Mouse (Mus musculus): ENCODE measurements around the gene Trnp1. TPM values are rescaled to one million over a fixed set of nuclear protein-coding genes. Genes with fewer than 3 reads are reported as not detected.
A peak's percentile ranks its signal among the peaks of the same experiment; 100 is the strongest.

The Trnp1 gene
- total and polyA plus RNA-seq, 2 experiments, result 0.05 TPM; not detected in 1

- WGBS, result 5% methylated on average over 33 of the region's 34 CpGs
- peak overlapping the region; percentile 31; the same call in 1 of the 2 replicates for H3K9ac ChIP-seq (ENCODE audit: low read depth, low read length)
- no peaks in the 10 kb centered on the region for H3K27me3 ChIP-seq (ENCODE audit: control insufficient read depth, insufficient read depth, low read length)
- H3K36me3 ChIP-seq (ENCODE audit: control insufficient read depth, insufficient read depth, low read length), result no peaks in the 10 kb centered on the region
- no peak overlapping the region for H3K27ac ChIP-seq (replicated peaks; ENCODE audit: insufficient read depth, low read depth, low read length)
- DNase-seq (ENCODE audit: extremely low read depth, low read depth, low spot score), result no peak
- H3K4me3 ChIP-seq (ENCODE audit: insufficient read depth, low read depth, low read length), result peak overlapping the region; percentile 51; the same call in 1 of the 2 replicates
- no peaks in the 10 kb centered on the region for H3K79me2 ChIP-seq (ENCODE audit: control insufficient read depth, insufficient read depth, low read length)
- H3K4me1 ChIP-seq (ENCODE audit: control insufficient read depth, insufficient read depth, low read length), result peaks cover 1% of the 10 kb centered on the region; the same call in 1 of the 2 replicates
- TF ChIP-seq CTCF (IDR thresholded peaks at IDR 0.05; ENCODE audit: low read depth, low read length) (no peak), POLR2A (IDR thresholded peaks at IDR 0.05; ENCODE audit: extremely low read depth, insufficient read depth, low read length) (no peak)
Measured at GRCm38 (mm10) chr4:133480185-133480537, 18.2 kb downstream of the Trnp1 start.

- TF ChIP-seq POLR2A (IDR thresholded peaks at IDR 0.05; ENCODE audit: extremely low read depth, insufficient read depth, low read length) (no peak), CTCF (IDR thresholded peaks at IDR 0.05; ENCODE audit: low read depth, low read length) (peak; percentile 92)
- Histone ChIP-seq H3K36me3 (ENCODE audit: control insufficient read depth, insufficient read depth, low read length) (no peaks in the 10 kb centered on the region), H3K4me3 (ENCODE audit: insufficient read depth, low read depth, low read length) (peak within 1 kb of the TSS; percentile 51; the same call in 1 of the 2 replicates), H3K27me3 (ENCODE audit: control insufficient read depth, insufficient read depth, low read length) (no peaks in the 10 kb centered on the region), H3K9ac (ENCODE audit: low read depth, low read length) (peak within 1 kb of the TSS; percentile 31; the same call in 1 of the 2 replicates), H3K79me2 (ENCODE audit: control insufficient read depth, insufficient read depth, low read length) (no peaks in the 10 kb centered on the region), H3K27ac (replicated peaks; ENCODE audit: insufficient read depth, low read depth, low read length) (no peak within 1 kb of the TSS), H3K4me1 (ENCODE audit: control insufficient read depth, insufficient read depth, low read length) (peaks cover 1% of the 10 kb centered on the region; the same call in 1 of the 2 replicates)
- DNase-seq (ENCODE audit: extremely low read depth, low read depth, low spot score), result peak; percentile 97
- WGBS, result 5% methylated on average over 29 of the region's 29 CpGs
Measured at GRCm38 (mm10) chr4:133479458-133480184, 18.7 kb downstream of the Trnp1 start, which contains the start of gene Tent5b. Tent5b (plus strand) TSS chr4:133480132.

GRCm38 (mm10) chr4:133473833-133474232 lies 24.5 kb downstream of the Trnp1 start:
- TF ChIP-seq CTCF (IDR thresholded peaks at IDR 0.05; ENCODE audit: low read depth, low read length), result peak; percentile 7; the same call in 1 of the 2 replicates
- no peak for TF ChIP-seq POLR2A (IDR thresholded peaks at IDR 0.05; ENCODE audit: extremely low read depth, insufficient read depth, low read length)

GRCm38 (mm10) chr4:133471135-133471821 lies 27.1 kb downstream of the Trnp1 start:
- H3K27ac ChIP-seq (replicated peaks; ENCODE audit: insufficient read depth, low read depth, low read length), result no peak overlapping the region
- no peak for DNase-seq (ENCODE audit: extremely low read depth, low read depth, low spot score)
- H3K36me3 ChIP-seq (ENCODE audit: control insufficient read depth, insufficient read depth, low read length), result no peaks in the 10 kb centered on the region
- H3K27me3 ChIP-seq (ENCODE audit: control insufficient read depth, insufficient read depth, low read length), result no peaks in the 10 kb centered on the region
- H3K79me2 ChIP-seq (ENCODE audit: control insufficient read depth, insufficient read depth, low read length), result no peaks in the 10 kb centered on the region
- TF ChIP-seq POLR2A (IDR thresholded peaks at IDR 0.05; ENCODE audit: extremely low read depth, insufficient read depth, low read length) (no peak), CTCF (IDR thresholded peaks at IDR 0.05; ENCODE audit: low read depth, low read length) (0 out of 2 replicates have a peak, but pooled peaks have one; percentile 6)
- no peaks in the 10 kb centered on the region for H3K4me1 ChIP-seq (ENCODE audit: control insufficient read depth, insufficient read depth, low read length)
- no peak overlapping the region for H3K4me3 ChIP-seq (ENCODE audit: insufficient read depth, low read depth, low read length)
- no peak overlapping the region for H3K9ac ChIP-seq (ENCODE audit: low read depth, low read length)
- WGBS, result 85% methylated on average over 7 of the region's 7 CpGs

More at GRCm38 (mm10) chr4:133473833-133474232, 24.5 kb downstream of the Trnp1 start:
- Histone ChIP-seq H3K36me3 (ENCODE audit: control insufficient read depth, insufficient read depth, low read length) (no peaks in the 10 kb centered on the region), H3K4me1 (ENCODE audit: control insufficient read depth, insufficient read depth, low read length) (no peaks in the 10 kb centered on the region), H3K9ac (ENCODE audit: low read depth, low read length) (no peak overlapping the region), H3K4me3 (ENCODE audit: insufficient read depth, low read depth, low read length) (no peak overlapping the region), H3K27me3 (ENCODE audit: control insufficient read depth, insufficient read depth, low read length) (no peaks in the 10 kb centered on the region), H3K79me2 (ENCODE audit: control insufficient read depth, insufficient read depth, low read length) (no peaks in the 10 kb centered on the region), H3K27ac (replicated peaks; ENCODE audit: insufficient read depth, low read depth, low read length) (no peak overlapping the region)
- DNase-seq (ENCODE audit: extremely low read depth, low read depth, low spot score), result no peak
- WGBS, result 84% methylated on average over 2 of the region's 2 CpGs

GRCm38 (mm10) chr4:133469122-133469521 lies 29.2 kb downstream of the Trnp1 start:
- no peaks in the 10 kb centered on the region for H3K36me3 ChIP-seq (ENCODE audit: control insufficient read depth, insufficient read depth, low read length)
- H3K27ac ChIP-seq (replicated peaks; ENCODE audit: insufficient read depth, low read depth, low read length), result no peak overlapping the region
- no peaks in the 10 kb centered on the region for H3K79me2 ChIP-seq (ENCODE audit: control insufficient read depth, insufficient read depth, low read length)
- 45% methylated on average over 12 of the region's 12 CpGs for WGBS
- no peaks in the 10 kb centered on the region for H3K4me1 ChIP-seq (ENCODE audit: control insufficient read depth, insufficient read depth, low read length)
- H3K27me3 ChIP-seq (ENCODE audit: control insufficient read depth, insufficient read depth, low read length), result no peaks in the 10 kb centered on the region
- no peak for TF ChIP-seq POLR2A (IDR thresholded peaks at IDR 0.05; ENCODE audit: extremely low read depth, insufficient read depth, low read length)
- no peak for TF ChIP-seq CTCF (IDR thresholded peaks at IDR 0.05; ENCODE audit: low read depth, low read length)
- DNase-seq (ENCODE audit: extremely low read depth, low read depth, low spot score), result peak; percentile 23
- no peak overlapping the region for H3K9ac ChIP-seq (ENCODE audit: low read depth, low read length)
- no peak overlapping the region for H3K4me3 ChIP-seq (ENCODE audit: insufficient read depth, low read depth, low read length)

Data from liver, adult 2 months (tissue).